Comparison of ENCODE assay signal across 8 mouse cellular contexts in genomic region chr15:6386159-6386951, GRCm38 (mm10). TPM values are rescaled to one million over a fixed set of nuclear protein-coding genes. Genes with fewer than 3 reads are reported as not detected.
A peak's percentile ranks its signal among the peaks of the same experiment; 100 is the strongest.
DNase-seq lines count a peak whose midpoint lies in the region; ATAC-seq lines count a peak whose summit lies in the region.

No protein-coding gene starts in this region.

- peak overlapping the region; percentile 45 for H3K4me3 ChIP-seq in hindbrain, embryonic 11.5 days (ENCODE audit: low read depth, low read length)
- H3K4me3 ChIP-seq in lung, embryonic 16.5 days (ENCODE audit: low read length) = peak overlapping the region; percentile 49

- DNase-seq in Muller cell, postnatal 12 days (ENCODE audit: inconsistent ontology term) = peak; percentile 85
- peak; percentile 12 for DNase-seq in cerebellum, adult 9-10 months
- peak; percentile 65 to 75 for DNase-seq in frontal cortex, postnatal 10 days (ENCODE audit: low spot score in 2 of 2)
- DNase-seq in hindbrain, embryonic 11.5 days (ENCODE audit: low spot score) = peak; percentile 83
- DNase-seq in layer of hippocampus, postnatal 10 days (ENCODE audit: low spot score in 2 of 2) = peak; percentile 64 to 80
- DNase-seq in ovary, postnatal 14 days (ENCODE audit: low spot score) = peak; percentile 67
- peak; percentile 62 for DNase-seq in thymus, postnatal 25 days

- 3% methylated on average over 49 of the region's 49 CpGs for WGBS in hindbrain, embryonic 11.5 days
- 2% methylated on average over 49 of the region's 49 CpGs for WGBS in lung, embryonic 16.5 days

- no peaks in the 10 kb centered on the region for H3K4me1 ChIP-seq in hindbrain, embryonic 11.5 days (replicated peaks; ENCODE audit: control insufficient read depth, insufficient read depth, low read length)
- peaks cover 16% of the 10 kb centered on the region for H3K4me1 ChIP-seq in lung, embryonic 16.5 days (replicated peaks; ENCODE audit: control insufficient read depth, insufficient read depth, low read length)

- H3K4me2 ChIP-seq in hindbrain, embryonic 11.5 days (replicated peaks; ENCODE audit: low read depth, low read length) = peak overlapping the region; percentile 63
- peak overlapping the region; percentile 53 for H3K4me2 ChIP-seq in lung, embryonic 16.5 days (ENCODE audit: low read depth, low read length)

- no peaks in the 10 kb centered on the region for H3K27me3 ChIP-seq in hindbrain, embryonic 11.5 days (ENCODE audit: control insufficient read depth, insufficient read depth, low read length)
- no peaks in the 10 kb centered on the region for H3K27me3 ChIP-seq in lung, embryonic 16.5 days (ENCODE audit: control insufficient read depth, insufficient read depth, low read depth, low read length)

- no peaks in the 10 kb centered on the region for H3K9me3 ChIP-seq in hindbrain, embryonic 11.5 days (ENCODE audit: control insufficient read depth, low read length)
- H3K9me3 ChIP-seq in lung, embryonic 16.5 days (ENCODE audit: control insufficient read depth, low read length) = no peaks in the 10 kb centered on the region

- H3K27ac ChIP-seq in hindbrain, embryonic 11.5 days (ENCODE audit: low read depth, low read length) = no peak overlapping the region
- H3K27ac ChIP-seq in lung, embryonic 16.5 days (ENCODE audit: low read length) = peak overlapping the region; percentile 44; the same call in 1 of the 2 replicates

- H3K36me3 ChIP-seq in hindbrain, embryonic 11.5 days (ENCODE audit: control insufficient read depth, insufficient read depth, low read length) = no peaks in the 10 kb centered on the region
- H3K36me3 ChIP-seq in lung, embryonic 16.5 days (ENCODE audit: control insufficient read depth, insufficient read depth, low read length) = no peaks in the 10 kb centered on the region

- ATAC-seq in hindbrain, embryonic 11.5 days (ENCODE audit: low FRiP score) = peak; percentile 95
- ATAC-seq in lung, embryonic 16.5 days (ENCODE audit: low read depth) = peak; percentile 94

- H3K9ac ChIP-seq in hindbrain, embryonic 11.5 days (ENCODE audit: low read depth, low read length) = peak overlapping the region; percentile 68
- peak overlapping the region; percentile 63 for H3K9ac ChIP-seq in lung, embryonic 16.5 days (ENCODE audit: low read length)

RNA-seq across cellular contexts. Expression of gene C9, which starts 58.8 kb away (rescaled TPM):
- polyA plus RNA-seq in hindbrain, embryonic 11.5 days (2014; fragmentation: Nextera tagmentation; extraction: Ambion mirVana) = not detected in 2 replicates
- not detected for total RNA-seq in layer of hippocampus, postnatal 10 days (2021)
- polyA plus RNA-seq in lung, embryonic 16.5 days (2015; fragmentation: Nextera tagmentation; extraction: Ambion mirVana) = 0.20 TPM in 1 of 2 replicates, not detected in the other

Comparison
In these comparisons a context has a peak if more than half of its experiments do, and no peak if none do; other contexts are left out.
1. DNase-seq: peak in every context shown above with its lines; median percentile 85 in Muller cell, postnatal 12 days; 83 in hindbrain, embryonic 11.5 days; 72 in layer of hippocampus, postnatal 10 days; 70 in frontal cortex, postnatal 10 days; 67 in ovary, postnatal 14 days; 62 in thymus, postnatal 25 days; 12 in cerebellum, adult 9-10 months.